Mouse (Mus musculus) CD4-positive, CD25-positive, alpha-beta regulatory T cell, adult 2 months (primary cell): ENCODE data around the gene Lenep.

Source experiments
- DNase-seq: peaks from one replicate; pipeline ENCODE4 v3.0.0-alpha.2; 2012; ENCODE audit warnings: low read depth, low spot score

The Lenep gene

DNA sequence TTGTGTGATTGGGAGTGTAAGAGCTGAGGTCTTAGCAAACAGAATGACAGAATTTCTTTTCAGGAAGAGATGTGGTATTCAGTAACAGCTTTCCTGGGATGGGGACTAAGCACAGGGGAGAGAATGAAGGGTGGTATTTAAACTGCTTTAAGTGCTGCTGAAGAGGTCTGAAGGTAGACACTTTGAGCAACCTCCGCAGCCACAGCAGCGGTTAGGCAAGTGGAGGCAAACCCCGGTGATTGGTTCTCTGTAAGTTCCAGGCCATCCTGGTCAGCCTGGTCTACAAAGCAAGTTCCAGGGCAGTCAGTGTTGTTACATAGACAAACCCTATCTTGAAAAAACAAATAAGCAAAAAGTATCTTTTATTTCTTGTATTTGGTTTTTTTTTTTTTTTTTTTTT is 17.4 kb upstream of the Lenep start:
- DNase-seq: no peak

- no peak for DNase-seq
Measured at GRCm38 (mm10) chr3:89419571-89419970, 17.0 kb upstream of the Lenep start.

DNA sequence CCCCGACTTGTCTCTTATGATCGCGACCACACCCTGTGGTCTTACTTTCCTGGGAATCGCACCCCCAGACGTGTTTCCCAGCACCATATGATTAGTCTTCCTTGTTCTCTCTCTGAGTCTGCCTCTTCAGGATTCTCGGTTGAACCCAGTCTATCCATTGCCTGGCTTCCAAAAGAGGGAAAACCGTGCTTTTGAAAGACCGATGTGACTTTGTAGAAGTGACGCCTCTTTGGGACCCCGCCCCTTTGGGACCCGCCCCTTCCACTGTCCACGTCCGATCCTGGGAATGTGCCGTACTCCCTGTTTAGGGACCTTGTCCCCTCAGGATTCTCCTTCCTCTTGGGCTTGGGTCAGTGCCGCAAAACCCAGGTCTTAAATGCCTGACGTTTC is 16.3 kb upstream of the Lenep start:
- no peak for DNase-seq

DNA sequence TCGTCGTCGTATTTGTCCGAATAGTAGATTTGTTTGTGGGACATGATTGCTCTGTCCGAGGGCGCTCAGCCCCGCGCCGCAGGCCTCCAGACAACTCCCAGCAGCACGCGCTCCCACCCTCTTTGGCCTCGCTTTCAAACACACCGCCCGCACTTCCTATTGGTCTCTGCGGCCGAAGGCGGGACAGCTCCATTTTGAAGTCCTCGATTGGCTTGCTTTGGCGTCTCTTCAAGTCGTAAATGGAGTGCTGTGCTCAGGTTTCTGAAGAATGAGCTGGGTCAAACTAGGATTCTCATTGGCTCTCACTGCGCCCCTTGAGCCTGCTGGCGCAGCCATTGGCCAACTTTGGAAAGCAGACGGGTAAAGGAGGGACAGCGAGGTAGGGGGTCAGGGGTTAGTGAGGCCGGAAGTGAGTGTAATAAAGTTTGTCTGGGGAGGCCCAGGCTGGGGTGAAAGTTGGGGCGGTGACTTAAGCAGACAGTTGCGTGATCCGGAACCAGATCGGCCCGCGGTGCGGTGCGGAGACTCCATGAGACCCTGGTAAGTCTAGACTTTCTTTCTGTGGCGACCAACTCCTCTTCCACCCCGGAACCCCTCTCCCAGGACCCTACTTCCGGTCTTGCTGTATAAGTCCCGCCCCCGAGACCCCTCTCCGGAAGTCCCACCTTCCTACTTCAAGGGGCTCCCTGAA is 15.7 kb upstream of the Lenep start, which contains the start of the genes Cks1b and Shc1:
Gene Cks1b, minus strand, starts transcription at position 214 of the 691 bp plus-strand sequence.
Gene Shc1, plus strand, starts transcription at position 274 of the 691 bp plus-strand sequence.
- peak; percentile 96 for DNase-seq

DNA sequence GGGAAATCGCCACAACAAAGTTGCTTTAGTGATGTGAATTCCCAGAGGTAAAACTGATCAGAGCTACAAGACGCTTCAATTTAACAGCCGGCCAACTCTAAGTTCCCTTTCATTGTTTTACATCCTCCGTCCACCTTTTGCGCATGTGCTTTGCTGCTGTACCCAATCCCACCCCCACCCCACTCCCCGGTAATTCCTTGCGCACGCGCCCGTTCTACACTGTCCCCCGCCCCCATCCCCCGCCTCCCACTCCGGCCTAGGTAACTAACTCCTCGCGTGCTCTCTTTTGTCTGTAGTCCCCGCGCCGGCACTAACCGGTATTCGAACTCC is 15.2 kb upstream of the Lenep start:
- DNase-seq: no peak

DNA sequence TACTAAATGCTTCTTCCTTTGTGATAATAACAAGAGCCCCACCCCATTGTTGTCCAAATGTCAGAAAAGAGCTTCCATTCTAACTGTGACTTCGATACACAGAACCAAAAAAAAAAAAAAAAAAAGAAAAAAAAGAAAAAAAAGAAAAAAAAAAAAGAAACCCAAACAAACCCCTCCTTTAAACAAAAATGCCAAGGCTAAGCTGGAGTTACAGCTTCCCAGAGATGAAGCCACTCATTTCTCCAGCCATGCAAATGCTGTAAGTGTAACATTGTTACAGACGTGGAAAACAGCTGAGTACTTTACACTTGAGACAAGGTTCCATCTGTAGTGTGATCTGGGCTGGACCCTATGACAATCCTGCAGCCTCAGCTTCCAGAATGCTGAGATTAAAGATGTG is 14.5 kb upstream of the Lenep start:
- no peak for DNase-seq

DNA sequence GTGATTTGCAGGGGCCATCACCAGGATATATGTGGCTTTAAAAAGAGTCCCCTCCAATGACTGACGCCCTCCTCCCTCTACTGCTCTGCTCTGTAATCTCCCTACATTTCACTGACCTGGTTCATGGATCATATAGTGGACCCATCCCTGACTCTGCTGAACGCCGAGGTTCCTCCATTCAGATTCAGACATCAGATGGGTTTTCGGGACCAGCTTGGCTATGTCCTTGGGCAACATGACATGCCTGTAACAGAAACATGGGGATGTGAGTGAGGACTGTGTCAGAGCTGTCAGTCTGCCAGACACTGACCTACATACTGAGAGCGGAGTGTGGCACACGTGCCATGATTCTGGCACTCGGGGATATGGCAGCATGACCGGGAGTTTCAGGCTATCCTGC is 13.6 kb upstream of the Lenep start:
- no peak for DNase-seq

DNA sequence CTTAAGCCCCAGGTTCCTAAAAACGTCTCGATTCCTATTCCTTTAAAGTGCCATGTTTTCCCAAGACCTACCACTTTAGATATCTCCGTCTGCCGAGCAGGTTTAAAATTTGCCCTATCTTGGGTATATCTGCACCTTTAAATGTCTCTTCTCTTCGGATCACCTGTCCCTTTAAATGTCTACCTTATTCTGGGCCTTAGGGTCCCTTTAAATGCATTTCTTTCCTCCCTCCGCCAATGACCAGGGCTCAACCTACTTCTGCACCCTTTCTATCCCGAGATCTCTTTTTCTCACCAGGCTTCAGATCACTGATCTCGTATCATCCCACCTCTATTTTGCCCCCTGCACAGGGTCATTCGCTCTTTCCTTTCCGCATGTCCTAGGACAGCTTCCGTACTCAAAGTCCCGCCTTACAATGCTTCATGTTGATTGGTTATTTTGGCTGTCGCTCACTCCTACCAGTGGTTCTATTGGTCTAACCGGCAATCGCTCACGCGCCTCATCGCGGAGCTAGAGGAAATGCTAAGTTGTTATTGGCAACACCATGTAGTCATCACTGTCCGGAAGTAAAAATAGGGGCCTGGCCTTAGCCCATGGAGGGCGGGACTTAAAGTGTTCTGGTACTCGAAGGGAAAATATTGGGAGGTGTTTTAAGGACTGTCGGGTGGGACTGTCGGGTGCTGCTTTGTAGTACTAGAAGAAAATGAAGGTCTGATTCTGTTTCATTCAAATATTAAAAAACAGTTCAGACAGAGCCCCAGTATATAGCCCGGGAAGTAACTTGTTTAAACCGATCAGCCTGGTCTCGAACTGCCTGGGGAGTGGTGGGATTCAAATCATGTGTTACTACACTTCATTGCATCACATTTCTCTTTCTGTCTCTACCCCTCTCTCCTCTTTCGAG is 9.1 kb upstream of the Lenep start, which contains the start of gene Flad1:
Gene Flad1, minus strand, starts transcription at position 381 of the 904 bp plus-strand sequence.
- peak; percentile 98 for DNase-seq

DNA sequence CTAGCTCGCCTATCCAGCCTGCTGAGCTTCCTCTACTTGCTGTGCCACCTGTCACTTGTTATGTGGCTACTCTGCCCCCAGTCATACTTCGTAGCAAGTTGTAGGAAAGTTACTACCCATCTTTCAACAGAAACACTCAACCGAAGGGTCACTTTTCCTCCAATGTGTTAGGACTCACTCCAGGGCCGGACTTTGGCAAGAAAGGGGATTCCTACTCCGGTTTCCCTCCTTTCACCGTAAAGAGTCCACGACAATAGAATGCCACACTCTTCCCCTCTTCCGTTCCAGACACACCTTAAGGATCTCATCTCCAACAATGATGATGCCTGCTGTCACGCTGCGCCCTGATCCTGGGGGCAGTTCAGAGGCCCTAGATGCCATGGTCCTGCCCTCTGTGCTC is 8.3 kb upstream of the Lenep start:
- DNase-seq: no peak

- DNase-seq: no peak
Measured at GRCm38 (mm10) chr3:89409701-89410100, 7.1 kb upstream of the Lenep start.

- DNase-seq: no peak
Measured at GRCm38 (mm10) chr3:89408448-89408847, 5.9 kb upstream of the Lenep start.

GRCm38 (mm10) chr3:89406887-89407286 is 4.3 kb upstream of the Lenep start:
- no peak for DNase-seq

GRCm38 (mm10) chr3:89401329-89401728 is 1.3 kb downstream of the Lenep start:
- no peak for DNase-seq

DNA sequence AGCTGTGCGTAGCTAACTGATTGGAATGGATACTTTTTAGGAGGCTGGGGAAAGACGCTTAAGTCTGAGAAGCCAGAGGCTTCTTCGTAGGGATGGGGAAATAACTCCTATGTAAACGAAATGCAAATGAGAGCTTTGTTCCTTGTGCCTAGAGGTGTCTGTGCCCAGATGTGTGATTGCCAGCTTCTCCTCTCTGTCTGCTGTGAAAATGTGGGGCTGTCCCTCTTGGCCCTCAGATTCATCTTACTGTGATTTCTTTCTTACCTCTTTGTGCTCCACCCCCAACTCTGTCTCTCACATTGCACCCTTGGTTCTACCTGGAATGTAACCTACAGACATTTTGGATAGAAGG is 6.0 kb downstream of the Lenep start:
- no peak for DNase-seq

- DNase-seq: peak; percentile 79
Measured at GRCm38 (mm10) chr3:89395806-89396653, 6.6 kb downstream of the Lenep start.

- peak; percentile 27 for DNase-seq
Measured at GRCm38 (mm10) chr3:89395419-89395805, 7.2 kb downstream of the Lenep start.

DNA sequence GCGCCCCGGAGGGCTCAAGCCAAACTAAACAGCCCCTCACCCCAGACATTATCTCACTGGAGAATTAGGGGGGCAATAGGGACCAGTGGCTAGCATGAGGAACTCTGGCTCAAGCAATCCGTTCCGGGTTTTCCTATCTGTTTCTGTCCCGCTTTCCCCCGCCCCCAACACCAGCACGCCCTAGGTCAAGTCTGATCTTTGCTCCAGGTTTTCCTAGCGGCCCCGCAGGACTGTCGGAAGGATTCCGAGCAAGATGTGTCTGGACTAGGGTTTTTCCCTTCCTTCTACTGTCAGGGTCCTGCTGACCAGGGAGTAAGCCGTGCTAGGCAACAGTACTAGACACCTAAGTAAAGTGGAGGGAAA is 7.7 kb downstream of the Lenep start:
- DNase-seq: peak; percentile 48

DNA sequence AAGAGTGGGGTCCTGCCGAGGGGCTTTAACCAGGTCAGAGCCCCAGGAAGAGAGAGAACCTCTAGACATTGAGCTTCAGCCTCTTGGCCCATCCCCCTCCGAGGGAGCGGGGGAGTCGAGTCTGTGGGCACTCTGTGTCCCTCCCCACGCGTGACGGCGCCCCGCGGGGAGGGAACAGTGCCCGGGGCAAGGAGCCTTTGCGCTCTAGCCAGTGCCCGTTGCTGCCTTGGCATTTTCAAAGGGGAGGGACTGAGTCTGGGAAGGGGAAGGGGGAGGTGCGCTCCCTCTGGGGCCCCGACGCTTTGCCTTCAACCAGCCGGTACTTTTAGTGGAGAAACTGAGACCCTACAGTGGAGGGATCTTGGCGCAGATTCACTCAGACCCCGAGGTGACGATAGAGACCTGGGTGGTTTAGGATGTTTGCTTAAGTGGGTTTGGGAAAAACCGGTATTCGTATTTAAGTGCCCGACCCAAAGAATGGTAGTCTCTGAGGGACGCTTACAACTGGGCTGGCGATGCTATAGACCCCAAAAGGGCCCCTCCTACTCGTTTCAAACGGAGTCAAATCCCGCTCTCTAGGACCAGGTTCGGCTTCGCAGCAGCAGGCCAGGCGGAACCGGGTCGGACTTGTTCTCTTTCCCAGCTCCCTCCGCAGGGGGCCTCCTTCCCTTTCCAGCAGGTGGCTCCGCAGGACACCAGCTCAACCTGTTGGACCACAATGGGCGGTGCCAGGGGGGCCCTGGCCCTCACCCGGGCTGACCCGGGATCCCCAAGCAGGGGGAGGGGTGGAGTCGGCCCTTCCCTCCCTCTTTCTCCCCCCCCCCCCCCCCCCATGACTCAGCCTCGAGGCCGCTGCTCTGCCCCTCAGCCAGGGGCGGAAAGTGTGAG is 8.3 kb downstream of the Lenep start, which contains the start of gene Zbtb7b:
Gene Zbtb7b, minus strand, starts transcription at position 771 of the 888 bp plus-strand sequence.
- peak; percentile 75 for DNase-seq

DNA sequence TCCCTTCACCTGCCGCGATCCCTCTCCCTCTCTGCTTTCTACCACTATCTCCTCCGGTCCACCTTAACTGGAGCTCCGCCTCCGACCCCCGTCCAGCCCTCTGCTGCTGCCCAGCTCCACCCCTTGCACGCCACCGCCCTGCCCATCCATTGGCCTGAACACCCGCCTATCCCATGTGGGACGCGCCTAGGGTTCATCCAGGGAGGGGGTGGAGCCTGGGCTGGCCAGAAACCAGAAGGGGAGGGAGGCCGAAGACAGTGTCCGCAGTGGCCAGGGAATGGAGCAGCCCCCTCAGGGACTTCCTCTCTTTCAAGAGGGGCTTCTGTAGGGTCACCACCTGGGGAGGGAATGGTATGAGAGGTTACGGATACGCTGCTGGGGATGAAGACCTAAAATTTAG is 9.0 kb downstream of the Lenep start:
- DNase-seq: peak; percentile 95

GRCm38 (mm10) chr3:89392871-89393311 is 9.7 kb downstream of the Lenep start:
- DNase-seq: peak; percentile 55
